Mouse (Mus musculus): ENCODE results near the gene Cpox. TPM values are rescaled to one million over a fixed set of nuclear protein-coding genes. Genes with fewer than 3 reads are reported as not detected.
A peak's percentile ranks its signal among the peaks of the same experiment; 100 is the strongest.

The Cpox gene
- total and polyA plus RNA-seq, 3 experiments, result 70.3 to 77.2 (median 75.6) TPM

DNA sequence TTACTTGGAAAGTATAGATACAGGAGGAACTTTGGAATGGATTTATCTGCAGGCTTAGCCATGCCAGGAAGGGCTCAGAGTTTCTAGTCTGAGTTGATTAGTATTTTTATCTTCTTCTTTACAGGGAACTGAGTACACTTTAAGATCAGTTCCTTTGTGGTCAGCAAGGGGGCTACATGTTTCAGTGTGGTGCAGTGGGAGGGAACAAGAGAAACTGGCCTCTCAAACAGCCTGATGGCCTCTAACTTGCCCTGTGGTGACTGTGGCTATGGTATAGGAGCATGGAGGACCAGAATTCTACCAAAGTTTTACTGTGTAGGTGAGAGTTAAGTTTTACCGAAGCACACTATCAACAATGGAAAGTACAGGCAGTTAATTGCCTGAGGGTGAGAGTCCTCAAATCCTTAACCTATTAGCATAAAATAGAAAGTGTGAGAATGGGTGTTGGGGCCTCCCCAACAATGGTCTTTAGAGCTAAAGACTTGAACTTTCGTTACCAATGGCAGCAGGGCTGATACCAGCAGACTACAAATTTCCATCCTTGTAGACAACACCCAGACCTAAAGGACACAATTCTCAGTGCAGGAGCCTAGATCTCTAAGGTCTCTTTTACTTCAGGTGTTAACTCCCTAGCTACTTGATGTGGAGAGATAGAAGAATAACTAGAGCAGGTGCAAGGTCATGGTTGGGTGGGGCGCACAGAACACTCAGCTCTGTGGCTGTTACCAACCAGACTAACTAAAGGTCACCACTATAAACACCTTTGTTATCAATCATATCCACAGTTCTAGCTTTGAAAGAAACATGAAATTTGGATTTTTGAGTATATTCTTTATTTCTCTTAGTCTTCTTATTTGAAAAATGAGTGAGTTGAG, 38.7 kb downstream of the Cpox start (continued):
- TF ChIP-seq IRF4 (IDR thresholded peaks at IDR 0.05; ENCODE audit: low read depth, low read length) (peak; percentile 62; the same call in 1 of the 2 replicates), MAZ (IDR thresholded peaks at IDR 0.05; ENCODE audit: low read depth, low read length) (peak; percentile 89), CHD1 (IDR thresholded peaks at IDR 0.05; ENCODE audit: low read depth, low read length) (no peak), SIN3A (IDR thresholded peaks at IDR 0.05; ENCODE audit: low read length) (0 out of 2 replicates have a peak, but pooled peaks have one; percentile 43), ELF1 (IDR thresholded peaks at IDR 0.05; ENCODE audit: low read depth, low read length) (0 out of 2 replicates have a peak, but pooled peaks have one; percentile 10), USF2 (conservative IDR thresholded peaks at IDR 0.05; ENCODE audit: low read depth, low read length) (no peak), RAD21 (IDR thresholded peaks at IDR 0.05; ENCODE audit: low read depth, low read length) (peak; percentile 1), TBP (conservative IDR thresholded peaks at IDR 0.05; ENCODE audit: low read depth, low read length) (no peak), GABPA (IDR thresholded peaks at IDR 0.05; ENCODE audit: insufficient replicate concordance, low read depth, low read length) (no peak), POLR2A (IDR thresholded peaks at IDR 0.05; ENCODE audit: low read depth, low read length) (no peak), RCOR1 (conservative IDR thresholded peaks at IDR 0.05; ENCODE audit: low read depth, low read length) (0 out of 2 replicates have a peak, but pooled peaks have one; percentile 33), MYC (IDR thresholded peaks at IDR 0.05; ENCODE audit: low read depth, low read length) (0 out of 2 replicates have a peak, but pooled peaks have one; percentile 43), MXI1 (IDR thresholded peaks at IDR 0.05; ENCODE audit: low read depth, low read length) (no peak)

DNA sequence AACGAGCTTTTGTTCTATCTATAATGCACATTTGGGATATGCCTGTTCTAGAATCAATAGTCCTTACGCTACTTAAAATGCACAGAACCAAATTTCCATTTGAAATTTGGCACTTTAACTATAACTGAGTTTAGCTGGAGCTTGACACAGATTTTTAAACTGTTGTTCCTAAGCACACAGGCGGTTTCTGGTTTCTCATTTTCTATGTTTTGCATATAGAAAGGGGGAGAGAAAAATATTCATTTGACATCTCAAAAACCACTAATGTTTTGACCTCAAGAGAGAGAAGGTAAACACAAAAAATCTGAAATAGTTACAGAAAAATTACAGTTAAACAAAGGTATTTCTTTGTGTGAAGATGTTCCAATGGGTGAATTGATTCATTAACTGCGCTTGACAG, 39.4 kb downstream of the Cpox start:
- dilution Hi-C loops (cut with MboI; ENCODE audit: extremely low pct_ligation_motif_present, extremely low pct_unique_long_range_greater_than_20kb, low sequenced_read_pairs) (no loop called here), in situ Hi-C loops (cut with MboI; ENCODE audit: low pct_ligation_motif_present, low pct_unique_long_range_greater_than_20kb, low sequenced_read_pairs) (loop anchor here (10.0 kb wide), 2 partner anchors 195 to 805 kb away; no protein-coding TSS in a partner anchor)
- TF ChIP-seq ETS1 (conservative IDR thresholded peaks at IDR 0.05; ENCODE audit: low read depth, low read length) (0 out of 2 replicates have a peak, but pooled peaks have one; percentile 39), TCF12 (IDR thresholded peaks at IDR 0.05; ENCODE audit: low read depth, low read length) (0 out of 2 replicates have a peak, but pooled peaks have one; percentile 24), MAFK (IDR thresholded peaks at IDR 0.05; ENCODE audit: insufficient replicate concordance, low read length) (0 out of 2 replicates have a peak, but pooled peaks have one; percentile 19), MEF2A (IDR thresholded peaks at IDR 0.05; ENCODE audit: borderline replicate concordance, low read depth, low read length) (peak; percentile 48; the same call in 1 of the 2 replicates), CHD1 (IDR thresholded peaks at IDR 0.05; ENCODE audit: low read depth, low read length) (peak; percentile 84; the same call in 1 of the 2 replicates), EP300 (IDR thresholded peaks at IDR 0.05; ENCODE audit: low read length) (peak; percentile 53), JUND (conservative IDR thresholded peaks at IDR 0.05; ENCODE audit: low read depth, low read length) (0 out of 2 replicates have a peak, but pooled peaks have one; percentile 29), TBP (conservative IDR thresholded peaks at IDR 0.05; ENCODE audit: low read depth, low read length) (0 out of 2 replicates have a peak, but pooled peaks have one; percentile 30), E2F4 (IDR thresholded peaks at IDR 0.05; ENCODE audit: insufficient replicate concordance, low read depth, low read length) (0 out of 2 replicates have a peak, but pooled peaks have one; percentile 12), CHD2 (IDR thresholded peaks at IDR 0.05; ENCODE audit: low read length) (0 out of 2 replicates have a peak, but pooled peaks have one; percentile 14), USF1 (IDR thresholded peaks at IDR 0.05; ENCODE audit: low read depth, low read length) (no peak), CTCF (conservative IDR thresholded peaks at IDR 0.05 in 1 of 2, IDR thresholded peaks at IDR 0.05 in 1 of 2; ENCODE audit: low read depth in 2 of 2, low read length in 2 of 2) (no peak), IRF4 (IDR thresholded peaks at IDR 0.05; ENCODE audit: low read depth, low read length) (peak; percentile 67), RAD21 (IDR thresholded peaks at IDR 0.05; ENCODE audit: low read depth, low read length) (no peak), JUN (IDR thresholded peaks at IDR 0.05; ENCODE audit: insufficient read depth, low read depth, low read length) (0 out of 2 replicates have a peak, but pooled peaks have one; percentile 16)
- no peak overlapping the region for H3K4me3 ChIP-seq (replicated peaks in 1 of 3; ENCODE audit: low read depth in 2 of 3, low read length in 2 of 3, poor library complexity in 1 of 3)
- H3K4me1 ChIP-seq (ENCODE audit: control insufficient read depth in 1 of 2, insufficient read depth in 2 of 2), result peaks cover 20 to 66% of the 10 kb centered on the region in 2 experiments
- DNase-seq (ENCODE audit: extremely low read depth), result no peak
- H3K9ac ChIP-seq (ENCODE audit: insufficient read depth, low read depth), result no peak overlapping the region
- H3K9me3 ChIP-seq (replicated peaks; ENCODE audit: low read length), result no peaks in the 10 kb centered on the region
- H3K4me2 ChIP-seq (ENCODE audit: insufficient read depth, low read depth, poor library complexity, severe bottlenecking), result peak overlapping the region; percentile 29; the same call in 1 of the 2 replicates
- H3K27me3 ChIP-seq (replicated peaks), result no peaks in the 10 kb centered on the region
- no peaks in the 10 kb centered on the region for H3K36me3 ChIP-seq (replicated peaks in 1 of 2; ENCODE audit: control insufficient read depth in 1 of 2, insufficient read depth in 1 of 2, low read length in 1 of 2)
- H3K27ac ChIP-seq (ENCODE audit: insufficient read depth, low read depth), result no peak overlapping the region
- peaks cover 7% of the 10 kb centered on the region; the same call in 1 of the 2 replicates for H3K79me2 ChIP-seq (replicated peaks; ENCODE audit: control insufficient read depth, extremely low read depth, insufficient read depth, poor library complexity, severe bottlenecking)

Measured in CH12.LX (cell line).